Mouse (Mus musculus): ENCODE data around the gene Tia1.

DNA sequence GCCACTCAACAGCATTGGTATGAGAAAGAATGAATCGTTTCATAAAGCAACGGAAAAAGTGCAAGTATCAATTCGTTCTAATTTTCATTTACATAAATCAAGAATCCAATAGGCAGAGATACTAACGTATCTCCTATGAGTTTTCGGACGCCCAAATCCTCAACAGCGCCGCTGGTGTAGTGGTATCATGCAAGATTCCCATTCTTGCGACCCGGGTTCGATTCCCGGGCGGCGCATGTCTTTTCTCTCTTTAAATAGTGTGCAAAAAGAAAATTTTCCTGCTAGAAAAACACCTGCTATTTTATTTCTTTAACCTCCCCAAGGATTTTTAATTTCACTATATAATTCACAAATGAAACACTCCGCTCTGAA is 305 bp upstream of the Tia1 start:
- no peak for TF ChIP-seq CTCF (IDR thresholded peaks at IDR 0.05; ENCODE audit: control insufficient read depth, insufficient read depth, low read length)
- no peak for TF ChIP-seq POLR2A (IDR thresholded peaks at IDR 0.05; ENCODE audit: borderline replicate concordance, control insufficient read depth, low read depth, low read length)
